Mouse (Mus musculus) WW6 (cell line): ENCODE measurements at regions not wholly inside any gene's neighbourhood (a gene's known extent, or its start where the extent isn't known, plus 50 kb on each side); places are given as distances from the start of the nearest gene placed in this dataset.
A peak's percentile ranks its signal among the peaks of the same experiment; 100 is the strongest.
"Not testable (repeated sequence)": the region's sequence is repeated elsewhere in the genome, so short reads cannot be mapped to it uniquely, and the experiment has no call there.

ENCODE experiments used
- DNase-seq: peaks from one replicate; pipeline ENCODE4 v3.0.0-alpha.2; 2013; ENCODE audit warnings: low read depth, low spot score

GRCm38 (mm10) chr14:114485781-114486180, 606.2 kb upstream of the Gpc5 start:
- DNase-seq = no peak

DNA sequence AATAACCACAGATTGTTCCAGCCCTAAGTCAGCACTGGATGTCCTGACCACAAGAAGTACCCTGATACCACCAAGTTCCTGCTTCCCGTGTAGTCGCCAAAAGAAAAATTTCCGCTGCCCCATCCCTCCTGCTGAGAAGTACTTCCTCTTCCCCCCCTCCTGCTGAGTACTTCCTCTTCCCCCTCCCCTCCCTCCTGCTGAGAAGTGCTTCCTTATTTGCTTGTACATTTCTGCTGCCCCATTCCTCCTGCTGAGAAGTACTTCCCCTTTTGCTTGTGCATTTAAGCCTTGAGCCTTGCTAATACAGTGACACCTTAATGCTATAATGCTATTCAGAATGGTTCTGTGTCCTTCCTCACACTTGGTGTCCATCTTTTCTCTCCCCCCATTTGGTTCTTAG, 598.6 kb upstream of the Gpc5 start:
- not testable (repeated sequence) for DNase-seq

- no peak for DNase-seq
These were observed 587.0 kb upstream of the Gpc5 start for GRCm38 (mm10) chr14:114504976-114505375.

GRCm38 (mm10) chr14:114547910-114548680, 543.9 kb upstream of the Gpc5 start:
- DNase-seq = no peak

GRCm38 (mm10) chr14:114549101-114549500, 542.9 kb upstream of the Gpc5 start:
- no peak for DNase-seq

GRCm38 (mm10) chr14:114566411-114567030, 525.5 kb upstream of the Gpc5 start:
- DNase-seq = no peak

DNA sequence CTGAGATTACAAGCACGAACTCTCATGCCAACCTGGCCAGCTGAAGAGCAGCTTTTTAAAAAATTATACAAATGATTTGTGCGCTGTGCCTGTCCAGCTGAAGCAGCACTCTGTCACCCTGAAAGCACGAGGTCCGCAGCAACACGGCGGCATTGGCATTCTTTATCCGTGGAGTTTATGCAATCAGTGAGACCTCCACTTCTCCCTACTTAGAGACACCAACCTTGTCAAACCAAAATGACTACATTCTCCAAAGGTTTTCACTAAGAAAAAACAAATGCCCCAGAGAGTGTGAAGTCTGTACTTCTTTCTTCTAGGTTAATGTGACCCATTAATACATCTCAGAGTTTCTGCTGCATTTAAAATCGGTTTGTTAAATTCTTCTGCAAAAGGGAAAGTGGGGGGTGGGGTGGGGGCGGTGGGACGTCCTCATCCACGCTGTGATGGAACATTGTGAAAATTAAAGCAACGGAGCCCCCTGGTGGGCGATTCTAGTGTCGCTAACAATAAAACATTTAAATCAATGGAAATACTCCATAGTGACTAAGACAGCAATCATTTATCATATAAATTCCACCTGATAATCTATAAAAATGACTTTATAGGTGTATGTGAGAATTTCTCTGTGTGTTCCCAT, 524.2 kb upstream of the Gpc5 start:
- DNase-seq = no peak

DNA sequence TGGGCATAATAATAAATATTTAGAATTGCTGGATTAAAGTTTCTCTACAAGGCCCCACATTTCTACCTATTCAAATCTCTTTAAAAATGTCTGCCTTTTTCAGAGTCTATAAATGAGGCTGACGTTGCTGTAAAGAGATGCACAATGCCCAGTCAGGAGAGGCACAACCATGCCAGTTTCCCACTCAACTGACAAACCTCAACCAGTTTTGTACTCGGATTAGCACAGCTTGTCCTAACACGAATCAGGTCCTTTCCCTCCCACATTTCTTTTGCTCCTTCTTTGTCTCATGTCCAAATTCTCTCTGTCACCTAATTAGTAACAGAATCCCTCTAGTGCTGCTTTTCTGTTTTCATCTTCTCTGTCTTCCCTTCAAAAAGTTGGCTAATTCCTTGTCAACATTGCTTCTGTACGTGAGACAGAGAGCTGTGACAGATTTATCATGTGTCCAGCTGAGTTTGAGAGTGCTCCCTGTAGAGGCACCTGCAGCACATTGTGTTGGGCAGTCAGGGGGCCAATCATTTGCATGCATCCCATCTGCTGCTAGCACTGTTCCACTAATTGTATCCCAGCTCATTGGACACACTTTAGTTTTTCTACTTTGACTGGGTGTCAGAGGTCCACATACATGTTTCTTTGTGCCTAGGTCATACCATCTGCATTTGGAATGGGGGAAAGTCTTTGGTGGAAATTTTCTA, 504.5 kb upstream of the Gpc5 start:
- DNase-seq = no peak

GRCm38 (mm10) chr14:114609296-114609695, 482.7 kb upstream of the Gpc5 start:
- no peak for DNase-seq

GRCm38 (mm10) chr14:114612400-114612799, 479.6 kb upstream of the Gpc5 start:
- no peak for DNase-seq

- no peak for DNase-seq
These were observed 435.4 kb upstream of the Gpc5 start for GRCm38 (mm10) chr14:114656636-114657035.

DNA sequence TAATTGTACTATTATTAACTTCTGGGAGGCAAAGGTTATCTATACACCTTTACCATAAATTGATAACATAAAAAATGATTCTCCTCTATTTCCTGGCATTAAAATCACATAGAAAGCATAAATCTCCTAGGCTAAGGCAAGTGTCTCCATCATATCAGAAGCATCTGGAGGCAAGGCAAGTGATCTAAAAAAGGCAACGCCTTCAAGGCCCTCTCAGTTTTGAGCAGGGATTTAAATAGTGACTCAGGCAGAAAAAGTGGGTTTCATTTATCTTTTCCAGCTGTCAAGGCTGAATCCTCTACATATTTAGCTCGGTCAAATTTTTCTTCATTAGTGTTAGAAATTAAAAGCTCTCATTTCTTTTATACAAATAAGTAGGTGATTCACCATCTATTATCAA, 430.0 kb upstream of the Gpc5 start:
- no peak for DNase-seq

DNA sequence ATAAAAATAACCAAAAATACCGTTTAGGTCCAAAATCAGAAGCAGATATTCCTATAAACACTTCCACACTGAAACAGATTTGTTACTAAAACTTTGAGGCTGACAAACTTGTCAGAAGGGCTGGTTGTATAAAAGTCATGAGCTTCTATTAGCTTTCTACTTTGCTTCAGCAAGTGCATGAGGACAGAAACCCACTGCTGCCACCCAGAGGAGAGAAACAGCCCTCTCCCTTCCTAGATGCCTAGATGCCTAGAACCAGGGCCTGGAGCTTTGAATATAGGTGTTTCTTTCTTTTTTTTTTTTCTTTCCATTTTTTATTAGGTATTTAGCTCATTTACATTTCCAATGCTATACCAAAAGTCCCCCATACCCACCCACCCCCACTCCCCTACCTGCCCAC, 406.9 kb upstream of the Gpc5 start:
- DNase-seq = no peak

DNA sequence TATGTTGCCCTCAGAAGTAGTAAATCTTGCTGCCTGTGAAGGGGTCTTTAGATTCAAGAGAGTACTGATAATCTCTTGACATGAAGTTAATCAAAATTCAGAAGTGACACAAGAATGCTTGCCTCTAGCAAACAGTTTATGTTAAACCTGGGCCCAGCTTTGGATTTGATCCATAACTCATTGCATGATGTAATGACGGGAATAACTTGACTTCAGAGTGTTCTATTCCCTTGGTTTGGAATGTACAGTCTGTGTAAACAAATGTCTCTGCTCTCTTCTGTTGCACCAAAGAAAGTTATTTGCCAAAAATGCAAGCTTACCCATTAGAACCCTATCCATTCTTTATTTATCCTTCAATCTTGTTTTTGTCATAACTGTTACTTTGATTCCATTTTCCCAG, 397.1 kb upstream of the Gpc5 start:
- DNase-seq = no peak

DNA sequence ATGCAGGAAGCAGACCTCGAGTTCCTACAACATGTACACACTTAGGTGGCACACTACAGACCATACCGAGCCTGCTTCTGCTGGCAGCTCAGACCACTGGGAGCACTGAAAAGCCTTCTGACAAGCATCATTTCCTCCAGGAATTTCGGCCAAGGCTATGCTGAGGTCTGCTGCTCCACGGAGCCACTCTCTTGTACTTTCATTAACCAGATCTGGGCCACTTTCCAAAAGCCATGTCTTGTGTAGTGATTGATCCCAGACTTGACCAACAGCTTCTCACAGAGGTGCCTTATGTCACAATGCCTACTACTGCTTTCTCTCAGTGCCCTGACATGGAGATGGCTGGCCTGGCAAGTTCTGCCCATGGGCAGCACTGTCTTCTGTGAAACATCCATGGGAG, 394.5 kb upstream of the Gpc5 start:
- no peak for DNase-seq

GRCm38 (mm10) chr14:114723080-114723479, 368.9 kb upstream of the Gpc5 start:
- DNase-seq = no peak

DNA sequence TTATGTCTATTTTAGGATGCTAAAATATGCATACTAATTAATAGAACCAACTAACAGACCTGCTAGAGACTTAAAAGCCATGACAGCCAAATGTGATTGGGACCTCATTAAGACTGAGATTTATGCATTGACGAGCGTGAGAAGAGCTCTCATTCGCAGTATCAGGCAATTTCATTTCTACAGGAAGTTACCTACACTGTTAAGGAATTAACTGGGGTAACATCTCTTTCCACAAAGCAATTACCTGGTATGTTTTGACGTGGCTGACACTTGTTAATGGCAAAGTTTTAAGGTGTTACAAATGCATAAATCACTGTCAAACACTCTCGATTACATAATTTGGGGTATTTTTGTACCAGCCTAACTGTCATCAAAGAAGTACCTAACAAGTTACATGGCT, 324.7 kb upstream of the Gpc5 start:
- DNase-seq = no peak

- no peak for DNase-seq
These were observed 315.3 kb upstream of the Gpc5 start for GRCm38 (mm10) chr14:114776723-114777122.

GRCm38 (mm10) chr14:114781821-114782220, 310.2 kb upstream of the Gpc5 start:
- DNase-seq = no peak

GRCm38 (mm10) chr14:114790946-114791830, 300.8 kb upstream of the Gpc5 start:
- peak; percentile 7 for DNase-seq

DNA sequence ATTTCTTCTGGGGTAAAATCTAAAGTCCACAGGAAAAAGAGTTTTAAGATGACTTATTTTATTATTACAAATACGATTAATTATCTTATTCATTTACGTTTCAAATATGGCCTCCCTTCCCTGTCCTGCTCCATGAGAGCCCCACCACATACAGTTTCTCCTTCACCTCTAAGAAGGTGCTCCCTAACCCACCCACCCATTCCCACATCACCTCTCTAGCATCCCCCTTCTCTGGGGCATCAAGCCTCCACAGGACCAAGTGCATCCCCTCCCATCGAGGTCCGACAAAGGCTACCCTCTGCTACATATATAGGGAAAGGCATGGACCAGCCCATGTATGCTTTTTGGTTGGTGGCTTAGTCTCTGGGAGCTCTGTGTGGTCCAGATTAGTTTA, 300.2 kb upstream of the Gpc5 start:
- DNase-seq = no peak
